In the genomic region with DNA sequence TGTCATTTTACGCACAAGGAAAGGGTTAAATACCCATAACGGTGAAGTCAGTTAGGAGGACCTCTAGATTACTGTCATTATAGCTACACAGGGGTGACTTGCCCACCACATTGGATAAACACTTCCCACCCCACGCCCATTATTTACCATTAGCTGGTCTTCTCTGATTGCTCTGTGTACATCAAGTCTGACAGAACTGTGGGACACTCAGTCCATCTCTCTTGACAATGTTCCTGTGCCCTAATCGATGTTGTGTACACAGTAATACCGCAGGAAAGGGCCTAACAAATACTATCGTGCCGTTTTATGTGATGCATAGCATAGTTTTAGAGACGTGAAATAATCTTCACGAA, we compare ENCODE assay signal across 8 mouse cellular contexts. TPM values are rescaled to one million over a fixed set of nuclear protein-coding genes. Genes with fewer than 3 reads are reported as not detected.
DNase-seq lines count a peak whose midpoint lies in the region; ATAC-seq and TF ChIP-seq lines count a peak whose summit lies in the region.

No protein-coding gene starts in this region.

- H3K4me2 ChIP-seq in embryonic facial prominence, embryonic 12.5 days (replicated peaks): peak overlapping the region; percentile 66
- peak overlapping the region; percentile 79 for H3K4me2 ChIP-seq in intestine, postnatal 0 days (replicated peaks; ENCODE audit: low read depth)

- no peak for DNase-seq in layer of hippocampus, adult 2 months (ENCODE audit: low spot score in 2 of 2)
- no peak for DNase-seq in layer of hippocampus, postnatal 25 days (ENCODE audit: extremely low spot score in 1 of 2, low spot score in 1 of 2)
- DNase-seq in cerebellum, postnatal 10 days: no peak
- no peak for DNase-seq in adrenal gland, adult 8-10 months
- DNase-seq in gastrocnemius, postnatal 25 days: no peak

- H3K4me3 ChIP-seq in layer of hippocampus, adult 2 months: peak overlapping the region; percentile 91
- H3K4me3 ChIP-seq in embryonic facial prominence, embryonic 12.5 days: peak overlapping the region; percentile 73
- H3K4me3 ChIP-seq in intestine, postnatal 0 days (ENCODE audit: low read depth, low read length): peak overlapping the region; percentile 88

- no peaks in the 10 kb centered on the region for H3K27me3 ChIP-seq in embryonic facial prominence, embryonic 12.5 days
- H3K27me3 ChIP-seq in intestine, postnatal 0 days (replicated peaks; ENCODE audit: control insufficient read depth, insufficient read depth, low read length): no peaks in the 10 kb centered on the region

- no peaks in the 10 kb centered on the region for H3K36me3 ChIP-seq in embryonic facial prominence, embryonic 12.5 days
- H3K36me3 ChIP-seq in intestine, postnatal 0 days (ENCODE audit: control insufficient read depth, insufficient read depth): no peaks in the 10 kb centered on the region

- no peak for TF ChIP-seq CTCF in layer of hippocampus, adult 2 months (conservative IDR thresholded peaks at IDR 0.05)
- TF ChIP-seq CTCF in intestine, postnatal 0 days (IDR thresholded peaks at IDR 0.05; ENCODE audit: low read depth): no peak

- peak overlapping the region; percentile 99 for H3K27ac ChIP-seq in layer of hippocampus, adult 2 months
- H3K27ac ChIP-seq in embryonic facial prominence, embryonic 12.5 days: peak overlapping the region; percentile 1; the same call in 1 of the 2 replicates
- H3K27ac ChIP-seq in intestine, postnatal 0 days (ENCODE audit: low read depth, low read length): 0 out of 2 replicates have a peak overlapping the region, but pooled peaks have one; percentile 15

- H3K9me3 ChIP-seq in embryonic facial prominence, embryonic 12.5 days: no peaks in the 10 kb centered on the region
- H3K9me3 ChIP-seq in intestine, postnatal 0 days (ENCODE audit: control insufficient read depth): no peaks in the 10 kb centered on the region

- peak overlapping the region; percentile 72 for H3K9ac ChIP-seq in embryonic facial prominence, embryonic 12.5 days
- peak overlapping the region; percentile 73 for H3K9ac ChIP-seq in intestine, postnatal 0 days (ENCODE audit: low read depth, low read length)

- ATAC-seq in embryonic facial prominence, embryonic 12.5 days (ENCODE audit: insufficient number of reproducible peaks, insufficient read depth, low FRiP score, low TSS enrichment): 0 out of 2 replicates have a peak, but pooled peaks have one; percentile 16
- peak; percentile 12; the same call in 1 of the 2 replicates for ATAC-seq in intestine, postnatal 0 days
- 0 out of 2 replicates have a peak, but pooled peaks have one; percentile 19 for ATAC-seq in monocyte, adult 5-6 weeks (replicated peaks; ENCODE audit: insufficient number of reproducible peaks, low FRiP score, low TSS enrichment, poor library complexity, severe bottlenecking)

- peaks cover 9% of the 10 kb centered on the region for H3K4me1 ChIP-seq in embryonic facial prominence, embryonic 12.5 days
- peaks cover 5% of the 10 kb centered on the region; the same call in 1 of the 2 replicates for H3K4me1 ChIP-seq in intestine, postnatal 0 days (replicated peaks; ENCODE audit: control insufficient read depth, insufficient read depth, low read length)

- 6% methylated on average over 9 of the region's 9 CpGs for WGBS in embryonic facial prominence, embryonic 12.5 days
- 2% methylated on average over 9 of the region's 9 CpGs for WGBS in intestine, postnatal 0 days

RNA-seq across cellular contexts. Expression of gene Rbbp5, which starts 0.6 kb away (rescaled TPM):
- total RNA-seq in layer of hippocampus, adult 2 months (2021): 10 to 100 TPM; 64.0 to 71.1 TPM
- total RNA-seq in layer of hippocampus, postnatal 25 days (2021): 10 to 100 TPM; 59.0 to 62.8 TPM
- polyA plus RNA-seq in embryonic facial prominence, embryonic 12.5 days (2016; fragmentation: Nextera tagmentation; extraction: Ambion mirVana): 56.6 and 62.2 TPM in 2 replicates
- 14.5 and 16.6 TPM in 2 replicates for polyA plus RNA-seq in intestine, postnatal 0 days (2015; fragmentation: Nextera tagmentation; extraction: Ambion mirVana)
- 43.2 to 84.5 TPM (median 75.7 TPM) in 3 replicates for total RNA-seq in monocyte, adult 5-6 weeks (2017)
- 10 to 100 TPM; 32.1 to 49.6 (median 44.7) TPM for total RNA-seq in adrenal gland, adult 8-10 months (2022)
- 10 to 100 TPM; 17.6 to 21.4 TPM for total RNA-seq in gastrocnemius, postnatal 25 days (2021)

RNA-seq across cellular contexts. Expression of gene Tmem81, which starts 29.5 kb away (rescaled TPM):
- 1 to 10 TPM; 6.3 to 6.4 TPM for total RNA-seq in layer of hippocampus, adult 2 months (2021)
- total RNA-seq in layer of hippocampus, postnatal 25 days (2021): 1 to 10 TPM; 5.3 to 6.2 TPM
- 1.7 and 1.8 TPM in 2 replicates for polyA plus RNA-seq in embryonic facial prominence, embryonic 12.5 days (2016; fragmentation: Nextera tagmentation; extraction: Ambion mirVana)
- polyA plus RNA-seq in intestine, postnatal 0 days (2015; fragmentation: Nextera tagmentation; extraction: Ambion mirVana): 2.9 and 3.1 TPM in 2 replicates
- 7.1 to 12.8 TPM (median 10.7 TPM) in 3 replicates for total RNA-seq in monocyte, adult 5-6 weeks (2017)
- total RNA-seq in adrenal gland, adult 8-10 months (2022): 1 to 10 TPM; 4.2 to 9.0 (median 7.1) TPM
- 1 to 10 TPM in 1 of 2 experiments, under 1 TPM in 1; 0.94 to 1.2 TPM for total RNA-seq in gastrocnemius, postnatal 25 days (2021)

RNA-seq across cellular contexts. Expression of gene Dstyk, which starts 59.2 kb away (rescaled TPM):
- total RNA-seq in layer of hippocampus, adult 2 months (2021): 10 to 100 TPM; 49.0 to 50.2 TPM
- 10 to 100 TPM; 47.4 to 49.5 TPM for total RNA-seq in layer of hippocampus, postnatal 25 days (2021)
- 16.1 and 17.2 TPM in 2 replicates for polyA plus RNA-seq in embryonic facial prominence, embryonic 12.5 days (2016; fragmentation: Nextera tagmentation; extraction: Ambion mirVana)
- polyA plus RNA-seq in intestine, postnatal 0 days (2015; fragmentation: Nextera tagmentation; extraction: Ambion mirVana): 3.7 and 3.8 TPM in 2 replicates
- total RNA-seq in monocyte, adult 5-6 weeks (2017): 40.6 to 56.0 TPM (median 54.3 TPM) in 3 replicates
- 10 to 100 TPM; 24.4 to 39.9 (median 31.1) TPM for total RNA-seq in adrenal gland, adult 8-10 months (2022)
- total RNA-seq in gastrocnemius, postnatal 25 days (2021): 1 to 10 TPM; 9.2 to 10.0 TPM

Comparison
In these comparisons a context has a peak if more than half of its experiments do, and no peak if none do; other contexts are left out.
1. H3K27ac ChIP-seq: peak in every context shown above with its lines; median percentile 99 in layer of hippocampus, adult 2 months; 15 in intestine, postnatal 0 days; 1 in embryonic facial prominence, embryonic 12.5 days.